Mouse (Mus musculus) cerebellum, postnatal 25 days (tissue): Measurements from ENCODE around the gene Ptpn7.
"Not testable (repeated sequence)": the region's sequence is repeated elsewhere in the genome, so short reads cannot be mapped to it uniquely, and the experiment has no call there.

Experiments used
- DNase-seq, 2 experiments: peaks; one replicate each; pipeline ENCODE4 v3.0.0; 2021; ENCODE audit warnings: mixed read lengths in 2 of 2

Ptpn7 gene

DNA sequence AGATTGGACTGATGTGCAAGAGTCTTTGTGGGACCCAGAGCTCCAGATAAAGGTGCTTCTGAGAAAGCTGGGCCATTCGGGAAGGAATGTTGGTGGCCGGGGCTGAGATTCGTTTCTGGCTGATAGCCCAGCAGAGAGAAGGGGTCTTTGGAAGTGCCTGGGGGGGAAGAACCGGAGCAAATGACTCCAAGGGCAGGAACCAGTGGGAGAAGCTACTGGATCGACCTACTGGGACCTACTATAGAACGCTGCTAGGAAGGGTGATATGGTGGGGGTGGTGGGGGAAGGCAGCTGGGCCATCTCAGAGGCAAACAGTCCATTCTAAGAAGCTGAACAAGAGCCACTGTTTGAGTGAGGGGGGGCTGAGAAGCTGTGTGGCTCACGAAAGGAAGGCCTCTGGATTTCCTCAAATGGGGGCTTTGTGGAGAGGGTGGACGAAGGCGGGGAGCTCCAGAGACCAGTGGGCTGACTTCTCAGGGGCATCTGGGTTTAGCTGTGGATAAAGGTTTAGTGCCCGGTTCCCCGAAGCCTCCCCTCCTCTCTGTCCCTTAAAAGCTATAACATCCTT is 27.1 kb downstream of the Ptpn7 start:
- DNase-seq = no peak

DNA sequence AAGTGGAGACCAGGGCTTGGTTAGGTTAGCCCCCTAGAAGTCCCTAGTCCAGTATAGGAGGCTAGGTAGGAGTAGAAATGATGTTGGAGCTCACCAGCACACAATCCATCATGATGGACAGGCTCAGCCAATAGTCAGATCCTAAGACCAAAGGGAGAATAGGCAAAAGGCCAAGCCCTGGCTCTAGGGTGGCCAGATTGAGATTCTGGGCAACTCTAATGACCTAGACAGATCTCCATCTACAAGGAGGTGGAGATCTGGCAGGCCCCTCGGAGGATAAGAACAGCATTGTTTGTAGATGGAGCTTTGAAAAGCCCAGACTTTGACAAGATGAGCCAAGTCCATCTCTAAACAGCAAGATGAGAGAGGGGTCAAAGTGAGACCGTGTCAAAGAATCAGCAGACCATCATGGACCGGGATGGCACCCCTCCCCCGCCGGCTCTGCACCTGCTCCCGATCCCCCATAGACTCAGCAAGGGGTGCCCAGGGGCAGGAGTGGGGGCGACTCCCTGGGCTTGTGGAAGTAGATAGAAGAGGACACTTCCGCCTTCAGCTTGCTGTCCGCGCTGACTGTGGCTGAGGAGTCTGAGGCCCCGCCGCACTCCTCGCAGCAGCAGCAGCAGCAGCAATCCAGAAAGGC is 28.0 kb downstream of the Ptpn7 start:
- no peak for DNase-seq

DNA sequence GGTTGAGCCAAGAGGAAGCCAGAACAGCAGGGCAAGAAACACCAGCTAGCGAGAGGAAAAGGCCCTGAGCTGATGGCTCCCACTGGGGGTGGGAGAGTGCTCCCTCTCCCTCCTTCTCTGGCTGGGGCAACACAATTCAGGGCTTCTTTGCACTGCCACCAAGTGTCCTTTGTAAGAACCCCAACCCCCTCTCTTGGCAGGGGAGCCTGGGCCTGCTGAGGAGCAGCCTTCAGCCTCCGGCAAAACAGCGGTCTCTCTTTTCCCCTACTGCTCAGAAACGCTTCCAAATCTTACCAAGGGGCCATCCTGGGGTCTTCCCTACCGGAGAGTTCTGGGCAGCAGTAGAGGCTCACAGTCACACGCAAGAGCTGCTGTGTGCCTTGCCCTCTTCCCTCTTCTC is 30.2 kb downstream of the Ptpn7 start:
- DNase-seq = peak in 1 of 2 experiments; percentile 50

- peak in 1 of 2 experiments; percentile 59 for DNase-seq
Measured at GRCm38 (mm10) chr1:135167435-135167834, 34.9 kb downstream of the Ptpn7 start, which contains the start of gene Gpr37l1. TSS of gene Gpr37l1 (minus strand) at chr1:135167681.

DNA sequence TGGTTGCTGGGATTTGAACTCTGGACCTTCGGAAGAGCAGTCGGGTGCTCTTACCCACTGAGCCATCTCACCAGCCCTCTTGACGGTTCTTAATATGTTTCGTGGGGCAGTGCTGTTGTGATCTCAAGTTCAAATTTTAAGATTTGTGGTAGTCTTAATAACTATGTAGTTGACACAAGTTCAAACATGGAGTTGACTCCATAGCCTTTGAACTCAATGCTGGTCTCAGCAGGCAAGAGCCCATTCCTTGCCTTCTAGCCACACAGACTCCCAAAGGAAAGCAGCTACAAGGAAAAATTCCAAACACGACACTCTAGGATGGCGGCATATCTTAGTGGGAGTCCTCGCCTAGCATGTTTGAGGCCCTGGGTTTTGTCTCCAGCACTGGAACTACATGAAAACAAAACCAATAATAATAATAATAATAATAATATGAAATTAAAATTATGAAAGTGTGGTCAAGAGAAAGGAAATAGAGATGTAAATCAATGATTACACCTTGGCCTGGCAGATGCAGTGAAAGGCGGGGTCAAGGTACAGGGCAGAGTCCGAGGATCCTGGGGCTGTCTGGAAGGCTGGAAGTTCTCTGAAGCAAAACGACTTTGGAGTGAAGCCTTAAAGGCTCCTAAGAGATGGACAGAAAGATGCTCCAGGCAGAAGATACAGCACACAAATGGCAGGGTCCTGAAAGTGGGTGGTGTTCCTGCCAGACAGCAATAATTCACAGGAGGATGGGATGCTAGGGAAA is 36.1 kb downstream of the Ptpn7 start:
- DNase-seq = no peak

DNA sequence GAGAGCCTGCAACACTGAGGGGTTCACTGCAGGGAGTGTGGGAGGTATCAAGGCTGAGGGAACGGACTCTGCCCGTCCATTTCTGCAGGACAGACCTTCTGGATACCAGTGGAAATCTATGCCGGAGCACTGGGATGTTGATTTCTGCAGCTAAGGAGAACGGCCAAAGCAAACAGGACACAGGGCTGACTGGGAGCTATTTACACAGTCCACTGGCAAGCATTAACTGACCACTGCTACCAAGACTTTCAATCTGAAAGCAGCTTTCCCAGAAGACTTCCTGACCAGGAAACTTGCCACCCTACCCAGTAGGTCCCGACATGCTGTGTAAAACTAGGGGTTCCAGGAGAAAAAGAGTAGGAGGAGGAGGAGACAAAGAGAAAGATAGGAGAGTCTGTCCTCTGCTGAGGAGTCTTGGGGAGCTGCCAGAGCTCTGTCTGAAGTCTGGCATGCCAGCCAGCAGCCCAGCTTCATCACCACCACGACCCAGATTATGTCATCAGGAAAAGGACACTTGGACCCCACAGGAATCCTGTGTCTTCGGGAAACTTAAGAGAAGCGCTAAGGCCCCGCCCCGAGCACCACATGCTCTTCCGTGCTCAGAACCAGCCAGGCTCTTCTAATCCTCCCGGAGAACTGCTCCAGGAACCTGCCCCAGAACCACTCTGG is 37.2 kb downstream of the Ptpn7 start:
- peak; percentile 62 to 67 for DNase-seq

GRCm38 (mm10) chr1:135170299-135170698 is 37.8 kb downstream of the Ptpn7 start:
- no peak for DNase-seq

GRCm38 (mm10) chr1:135171202-135171601 is 38.7 kb downstream of the Ptpn7 start:
- DNase-seq = no peak

DNA sequence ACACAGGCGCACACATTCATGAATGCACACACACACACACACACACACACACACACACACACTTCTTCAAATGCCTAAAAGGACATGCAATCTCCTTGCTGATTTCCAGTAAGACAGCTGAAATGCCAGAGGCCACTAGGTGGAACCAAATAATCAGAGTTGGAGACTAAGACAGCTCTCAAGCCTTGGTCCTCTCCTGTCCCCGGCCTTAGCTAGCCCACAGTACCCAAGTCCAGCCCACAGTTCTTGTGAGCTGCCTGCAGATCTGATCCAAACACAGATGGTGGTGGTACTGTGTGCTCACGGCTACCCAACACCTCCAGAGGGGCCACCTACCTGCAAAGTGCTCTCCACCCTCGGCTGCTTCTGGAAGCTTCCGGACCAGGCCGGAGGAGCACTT is 39.5 kb downstream of the Ptpn7 start:
- DNase-seq = peak; percentile 68 to 81

DNA sequence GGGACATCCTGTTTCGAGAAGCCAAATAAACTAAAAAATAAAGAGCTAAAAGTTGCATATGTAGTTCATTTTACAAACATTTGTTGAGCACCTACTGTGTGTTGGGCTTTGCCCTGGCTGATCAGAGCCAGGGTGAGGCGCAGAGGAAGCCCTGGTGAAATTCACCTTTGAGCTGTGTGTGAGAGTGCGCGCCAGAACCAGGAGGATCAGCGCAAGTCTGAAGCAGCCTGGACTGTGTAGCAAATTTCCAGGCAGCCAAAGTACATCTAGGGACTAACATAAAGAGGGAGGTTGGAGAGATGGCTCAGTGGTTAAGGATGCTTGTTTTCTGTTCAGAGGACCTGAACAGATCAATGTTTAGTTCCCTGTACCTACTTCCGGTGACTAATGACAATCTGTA is 40.8 kb downstream of the Ptpn7 start:
- DNase-seq = no peak

- DNase-seq = no peak
Measured at GRCm38 (mm10) chr1:135175176-135175575, 42.7 kb downstream of the Ptpn7 start.

DNA sequence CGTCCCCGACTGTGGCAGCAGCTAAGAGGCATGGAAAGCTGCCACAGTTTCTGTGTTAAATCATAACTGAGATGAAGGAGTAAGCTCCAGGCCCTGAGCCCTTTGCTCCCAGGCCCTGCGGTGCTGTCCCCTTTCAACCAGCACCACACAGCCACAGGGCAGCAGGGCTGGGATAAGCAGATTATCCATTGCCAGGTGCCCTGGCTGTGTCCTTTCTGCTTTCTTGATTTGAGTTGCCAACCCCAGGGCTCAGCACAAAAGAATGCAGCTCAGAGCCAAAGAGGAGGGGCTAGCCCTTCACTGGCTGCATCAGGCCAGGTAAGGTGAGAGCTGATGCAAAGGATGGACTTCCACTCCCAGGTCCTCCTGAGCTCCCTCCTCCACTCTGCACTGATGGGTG is 45.2 kb downstream of the Ptpn7 start:
- no peak for DNase-seq

DNA sequence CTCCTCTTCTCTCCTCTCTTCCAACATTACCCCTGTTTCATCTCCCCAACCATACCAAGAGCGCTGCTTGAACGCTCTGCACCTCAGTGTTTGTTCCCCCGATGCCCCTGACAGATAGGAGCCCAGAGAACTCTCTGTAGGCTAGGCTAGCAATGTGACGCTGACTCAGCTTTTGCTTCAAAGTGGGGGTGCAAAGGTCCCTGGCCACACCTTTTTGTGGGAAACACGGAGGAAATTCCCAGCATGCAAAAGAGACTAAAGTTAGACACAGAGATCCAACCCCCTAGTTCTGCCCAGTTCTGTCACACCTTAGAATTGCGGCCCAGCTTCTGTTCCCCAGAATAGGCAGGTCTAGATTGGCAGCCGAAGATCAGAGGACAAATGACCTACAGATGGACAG is 46.4 kb downstream of the Ptpn7 start:
- DNase-seq = no peak

DNA sequence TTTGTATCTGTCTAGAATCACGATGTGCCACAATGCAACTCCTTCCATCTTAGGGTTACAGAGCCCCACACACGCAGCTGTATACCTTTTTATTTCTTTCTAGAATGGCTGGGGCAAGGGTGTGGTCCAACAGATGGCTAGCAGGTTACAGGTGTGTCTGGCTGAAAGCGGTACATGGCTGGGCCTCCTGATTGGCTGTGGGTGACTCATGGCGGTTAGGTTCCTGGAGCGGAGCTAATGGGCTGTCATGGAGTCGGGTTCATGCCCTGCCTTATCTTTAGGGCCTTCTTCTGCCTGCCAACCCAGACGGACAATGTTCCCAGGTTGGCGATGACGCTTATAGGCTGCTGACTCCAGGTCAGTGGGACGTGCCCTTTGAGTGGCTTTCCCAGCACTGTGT is 48.3 kb downstream of the Ptpn7 start:
- no peak for DNase-seq

DNA sequence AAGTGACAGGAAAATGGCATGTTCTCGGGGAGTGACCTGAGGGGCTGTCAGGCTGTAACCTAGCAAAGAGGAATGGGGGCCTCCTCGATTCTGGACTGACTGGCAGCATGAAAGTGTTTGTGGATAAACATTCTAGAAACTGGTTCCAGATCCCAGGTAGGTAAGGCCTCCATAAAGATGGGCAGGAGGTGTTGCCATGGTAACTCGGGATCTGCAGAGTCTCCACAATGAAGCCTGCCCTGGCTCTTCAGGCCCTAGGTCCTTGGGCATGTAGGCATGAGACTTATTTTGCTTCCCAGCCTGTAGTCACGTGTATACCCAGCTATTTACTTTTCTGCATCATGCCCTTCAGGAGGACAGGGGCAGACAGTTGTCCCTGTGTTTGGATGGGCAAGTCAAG is 48.8 kb downstream of the Ptpn7 start:
- DNase-seq = no peak

- DNase-seq = peak; percentile 66 to 76
Measured at GRCm38 (mm10) chr1:135181880-135182623, 49.6 kb downstream of the Ptpn7 start.

DNA sequence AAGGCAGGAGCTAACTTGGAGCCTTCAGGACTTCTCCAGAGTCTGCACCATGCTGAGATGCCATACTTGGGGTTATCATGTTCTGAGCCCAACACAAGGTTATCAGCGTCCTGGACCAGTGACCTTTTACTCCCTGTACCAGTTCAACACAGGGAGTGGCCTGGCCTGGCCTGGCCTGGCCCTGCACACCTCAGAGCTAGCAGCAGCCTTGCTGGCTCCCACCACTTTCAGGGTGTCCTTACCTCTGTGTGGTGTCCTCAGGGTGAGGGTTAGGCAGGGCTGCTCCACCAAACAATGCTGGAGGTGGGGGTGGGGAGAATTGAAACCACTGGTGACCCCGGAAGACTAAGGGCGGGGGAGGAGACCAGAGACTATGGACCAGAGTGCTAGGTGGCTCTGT is 50.5 kb downstream of the Ptpn7 start:
- DNase-seq = no peak

DNA sequence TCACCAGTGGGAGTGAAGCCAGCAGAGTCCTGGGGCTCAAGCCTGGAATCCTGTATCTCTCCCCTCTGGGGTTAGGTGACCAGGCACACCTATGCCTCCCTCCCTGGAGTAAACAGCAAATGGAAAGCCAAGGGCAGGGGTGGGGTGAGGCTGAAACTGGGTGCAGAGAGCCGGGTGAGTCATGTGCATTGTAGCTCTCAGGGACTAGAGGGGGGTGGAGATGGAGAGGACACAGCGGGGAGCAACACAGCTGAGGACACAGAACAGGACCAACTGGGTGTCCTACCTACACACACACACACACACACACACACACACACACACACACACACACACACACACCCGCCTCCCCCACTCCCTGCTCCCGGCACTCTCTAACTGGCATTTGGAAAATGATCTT is 50.9 kb downstream of the Ptpn7 start:
- no peak for DNase-seq

DNA sequence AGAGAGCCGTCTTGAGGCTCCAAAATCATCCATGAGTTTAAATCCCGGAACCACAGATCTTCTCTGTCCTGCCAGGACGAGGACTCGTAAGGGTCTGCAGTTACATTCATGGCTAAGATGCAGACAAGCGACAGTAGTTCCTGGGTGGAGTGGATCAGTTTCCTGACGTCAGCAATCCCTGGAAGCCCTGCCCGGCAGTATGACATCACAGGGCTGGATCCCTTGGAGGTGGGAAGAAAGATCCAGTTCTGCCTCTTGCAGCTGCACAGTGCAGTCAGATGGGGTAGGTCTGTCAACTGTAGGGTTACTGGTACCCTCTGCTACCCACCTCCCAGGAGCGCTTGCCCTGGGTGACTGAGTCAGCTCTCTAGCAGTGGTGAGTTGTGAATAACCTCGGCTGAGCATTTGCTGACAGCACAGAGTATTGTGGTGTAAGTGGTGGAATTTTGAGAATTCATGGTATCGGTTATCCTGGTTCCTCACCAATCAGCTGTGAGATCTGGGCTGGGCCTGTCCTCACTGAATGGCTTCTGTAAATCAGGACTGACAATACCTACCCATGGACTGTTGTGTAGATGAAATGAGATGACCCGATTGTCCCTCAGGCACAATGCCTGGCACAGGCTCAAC is 51.6 kb downstream of the Ptpn7 start:
- no peak for DNase-seq

GRCm38 (mm10) chr1:135185936-135186335 is 53.4 kb downstream of the Ptpn7 start:
- no peak for DNase-seq

DNA sequence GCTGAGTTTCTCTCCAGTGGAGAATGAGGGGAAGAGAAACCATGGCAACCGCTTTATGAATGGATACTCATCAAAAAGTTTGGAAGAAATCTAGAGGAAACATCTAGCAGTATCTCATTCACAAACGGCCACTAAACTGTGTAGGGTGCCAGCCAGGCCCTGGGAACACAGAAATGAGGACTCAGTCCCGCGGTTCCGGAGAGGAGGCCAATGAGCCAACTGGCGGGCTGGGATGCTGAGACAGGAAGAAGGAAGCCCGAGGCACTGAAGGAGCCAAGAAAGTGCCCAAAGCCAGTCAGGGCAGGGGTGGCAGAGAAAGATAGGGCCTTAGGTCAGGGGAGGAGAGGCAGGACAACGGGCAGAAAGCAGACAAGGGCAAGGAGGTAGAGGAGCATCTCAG is 53.9 kb downstream of the Ptpn7 start:
- DNase-seq = peak; percentile 56 to 62

- not testable (repeated sequence) for DNase-seq
Measured at GRCm38 (mm10) chr1:135187016-135187415, 54.5 kb downstream of the Ptpn7 start.
